Mouse (Mus musculus): ENCODE measurements around the gene Pik3ca.
"Not testable (repeated sequence)": the region's sequence is repeated elsewhere in the genome, so short reads cannot be mapped to it uniquely, and the experiment has no call there.

Gene Pik3ca

DNA sequence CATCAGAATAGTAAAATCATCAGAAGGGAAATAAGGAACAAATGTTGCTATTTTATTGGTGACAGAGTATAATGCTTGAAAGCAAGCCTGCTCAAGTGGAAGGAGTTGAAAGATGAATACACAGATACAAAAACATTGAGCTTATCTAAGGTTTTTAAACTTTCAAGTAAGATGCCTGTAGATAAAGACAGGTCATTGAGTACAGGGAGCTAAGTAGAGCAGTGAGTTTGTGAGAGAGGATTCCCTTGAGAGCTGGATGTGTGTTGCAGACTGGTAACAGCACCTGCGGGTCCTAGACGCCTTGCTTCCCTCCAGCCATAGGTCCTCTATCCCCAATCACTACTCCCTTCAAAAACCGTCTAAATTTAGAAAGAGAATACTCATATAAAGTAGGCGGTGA lies 1.2 kb downstream of the Pik3ca start:
- in situ Hi-C loops (cut with MboI; ENCODE audit: low pct_unique_long_range_greater_than_20kb in 1 of 2, low sequenced_read_pairs in 2 of 2, unreplicated experiment in 1 of 2): no loop called here

DNA sequence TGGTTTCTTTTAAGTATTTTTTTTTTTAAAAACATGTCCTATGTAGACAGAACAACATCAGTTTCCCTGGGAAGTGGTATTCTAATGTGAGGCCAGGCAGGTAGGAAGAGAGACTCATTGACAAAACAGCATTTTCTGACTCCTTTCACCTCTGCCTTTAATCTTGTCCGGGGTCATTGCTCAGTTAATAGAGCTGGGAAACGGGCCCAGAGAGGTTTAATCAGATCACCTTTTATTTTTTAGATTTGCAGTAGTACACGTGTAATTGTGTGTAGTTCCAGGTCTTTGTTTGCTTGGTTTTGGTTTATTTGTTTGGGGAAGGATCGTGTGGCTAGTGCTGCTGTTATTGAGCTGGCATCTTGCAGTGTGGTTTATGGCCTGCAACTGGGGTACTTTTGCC lies 1.9 kb downstream of the Pik3ca start:
- in situ Hi-C loops (cut with MboI; ENCODE audit: low pct_unique_long_range_greater_than_20kb in 1 of 2, low sequenced_read_pairs in 2 of 2, unreplicated experiment in 1 of 2): no loop called here

DNA sequence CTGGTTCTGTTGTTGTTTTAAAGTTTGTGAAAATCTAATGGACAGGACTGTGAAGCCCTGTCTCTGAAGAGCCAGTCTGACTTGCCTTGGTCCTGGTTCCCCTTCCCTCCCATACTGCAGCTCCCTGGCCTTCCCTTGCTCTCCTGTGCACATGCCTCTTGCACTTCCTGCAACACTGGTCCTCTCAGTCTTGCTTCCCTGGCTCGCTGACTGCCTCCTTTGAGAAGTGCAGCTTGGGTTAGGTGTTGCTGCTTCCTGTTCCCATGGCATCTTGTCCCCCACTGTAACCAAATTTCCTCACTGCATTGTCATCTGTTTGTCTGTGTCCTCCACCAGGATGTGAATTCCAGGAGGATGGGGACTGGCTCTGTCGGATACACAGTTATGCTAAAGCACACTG lies 2.5 kb downstream of the Pik3ca start:
- in situ Hi-C loops (cut with MboI; ENCODE audit: low pct_unique_long_range_greater_than_20kb in 1 of 2, low sequenced_read_pairs in 2 of 2, unreplicated experiment in 1 of 2): no loop called here

DNA sequence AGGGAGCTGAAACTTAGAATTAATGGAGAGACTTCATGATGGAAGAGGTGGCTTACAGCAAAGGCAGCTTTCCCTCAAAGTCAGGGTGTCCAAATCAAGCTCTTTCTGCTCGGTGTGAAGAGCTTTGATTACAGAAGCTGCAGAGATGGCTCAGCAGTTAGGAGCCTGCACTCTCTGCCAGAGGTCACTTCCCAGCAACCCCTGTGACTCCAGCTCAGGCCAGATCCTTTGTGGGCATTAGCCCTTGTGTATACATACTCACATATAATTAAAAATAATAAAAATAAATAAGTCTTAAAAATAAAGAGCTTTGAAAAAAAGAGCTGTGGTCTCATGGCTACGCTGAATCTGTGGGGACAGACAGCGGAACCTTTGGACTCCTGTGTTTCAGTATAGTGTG lies 4.1 kb downstream of the Pik3ca start:
- in situ Hi-C loops (cut with MboI; ENCODE audit: low pct_unique_long_range_greater_than_20kb in 1 of 2, low sequenced_read_pairs in 2 of 2, unreplicated experiment in 1 of 2): no loop called here

DNA sequence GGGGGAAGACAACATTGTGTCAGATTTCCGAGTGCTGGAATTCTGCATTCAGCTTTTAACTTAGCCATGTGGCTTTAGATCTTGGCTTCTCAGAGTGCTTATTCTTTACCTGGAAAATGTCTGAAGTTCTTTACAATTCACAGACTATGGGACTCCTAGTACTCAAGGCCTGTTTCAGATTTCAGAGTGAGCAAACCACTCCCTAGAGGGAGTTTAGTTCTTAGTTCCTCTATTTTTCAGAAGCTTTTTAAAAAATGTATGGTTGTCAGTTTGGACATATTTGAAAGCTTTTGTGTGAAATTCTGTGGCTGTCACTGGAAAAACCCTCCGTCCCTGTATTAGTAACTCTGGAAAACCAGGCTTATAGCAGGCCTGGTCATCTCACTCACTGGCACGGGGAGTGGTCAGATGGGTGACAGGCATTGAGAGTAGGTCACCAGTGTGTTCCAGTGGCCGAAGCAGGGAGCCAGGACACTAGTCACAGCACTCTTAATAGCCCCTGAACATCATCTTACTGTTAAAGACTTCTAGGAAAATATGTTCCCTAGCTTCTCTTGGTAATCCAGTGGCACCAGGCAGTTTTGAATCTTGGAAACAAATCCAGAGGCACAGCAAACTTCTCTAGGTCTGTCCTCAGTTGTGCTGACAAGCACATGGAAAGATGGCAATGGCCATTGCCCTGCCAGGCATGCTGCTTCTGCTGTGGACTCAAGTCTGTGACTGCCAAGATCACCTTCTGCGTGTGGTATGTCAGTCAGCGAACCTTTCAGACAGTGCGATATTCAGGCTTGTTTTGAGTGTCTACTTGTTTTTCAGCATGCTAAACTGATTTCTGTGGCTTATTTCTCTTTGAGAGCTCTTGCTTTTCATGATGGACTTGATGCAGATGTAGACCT lies 5.8 kb downstream of the Pik3ca start:
- in situ Hi-C loops (cut with MboI; ENCODE audit: low pct_unique_long_range_greater_than_20kb in 1 of 2, low sequenced_read_pairs in 2 of 2, unreplicated experiment in 1 of 2): no loop called here

DNA sequence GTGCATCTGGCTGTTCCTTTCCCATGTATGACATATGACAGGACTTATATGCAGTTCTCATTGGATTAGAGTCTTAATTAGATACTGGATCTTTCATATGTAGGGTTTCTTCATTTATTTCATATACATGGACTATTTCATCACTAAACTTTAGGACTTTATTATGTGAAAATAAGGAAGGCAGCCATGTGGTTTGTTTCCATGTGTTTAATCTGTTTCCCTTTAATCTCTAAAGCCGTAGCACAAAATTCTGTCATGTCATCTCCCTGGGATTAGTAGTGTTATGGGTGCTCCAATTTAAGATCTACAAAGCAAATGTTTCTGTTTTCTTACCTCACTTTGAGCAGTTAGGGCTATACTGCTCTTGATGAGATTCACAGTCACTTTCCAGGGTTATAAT lies 8.2 kb downstream of the Pik3ca start:
- in situ Hi-C loops (cut with MboI; ENCODE audit: low pct_unique_long_range_greater_than_20kb in 1 of 2, low sequenced_read_pairs in 2 of 2, unreplicated experiment in 1 of 2): no loop called here

DNA sequence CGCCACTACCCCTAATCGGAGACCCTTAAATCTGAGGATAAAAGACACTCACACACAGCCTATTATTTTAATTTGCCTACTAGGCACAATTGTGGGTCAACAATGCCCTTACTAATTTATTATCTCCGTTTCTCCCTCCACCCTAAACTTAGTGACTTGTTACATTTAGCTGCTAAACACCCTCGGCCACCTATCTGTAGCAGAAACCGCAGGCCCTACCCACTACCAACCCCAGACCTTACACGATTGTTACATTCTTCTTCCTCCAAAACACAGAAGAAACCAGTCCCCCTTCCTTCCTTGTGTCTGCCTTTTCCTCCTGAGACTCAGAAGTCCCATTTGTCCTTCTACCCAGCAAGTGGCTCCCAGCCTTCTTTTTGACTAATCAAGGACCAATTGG lies 9.3 kb downstream of the Pik3ca start:
- in situ Hi-C loops (cut with MboI; ENCODE audit: low pct_unique_long_range_greater_than_20kb in 1 of 2, low sequenced_read_pairs in 2 of 2, unreplicated experiment in 1 of 2): no loop called here

DNA sequence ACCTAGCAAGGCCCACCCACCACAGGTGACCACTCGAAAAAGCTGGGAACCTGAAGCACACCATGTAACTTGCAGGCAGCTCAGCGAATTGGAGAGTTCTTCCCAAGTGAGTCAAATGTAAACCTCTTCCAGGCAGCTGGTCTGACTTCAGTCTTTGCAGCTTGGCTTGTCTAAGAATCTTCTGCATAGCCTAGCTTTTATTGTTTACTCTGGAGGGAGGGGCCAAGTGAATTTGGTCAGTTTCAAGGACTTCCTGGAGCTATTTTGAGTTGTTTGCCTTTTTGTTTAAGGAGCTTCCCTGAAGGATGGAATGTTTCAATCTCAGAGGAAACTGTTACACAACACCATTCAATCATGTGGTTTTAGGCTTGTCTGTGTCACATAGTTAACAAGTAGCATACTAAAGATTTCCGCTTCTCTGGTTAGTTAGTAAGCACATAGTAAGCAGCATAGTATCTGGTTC lies 11.4 kb downstream of the Pik3ca start:
- in situ Hi-C loops (cut with MboI; ENCODE audit: low pct_unique_long_range_greater_than_20kb in 1 of 2, low sequenced_read_pairs in 2 of 2, unreplicated experiment in 1 of 2): no loop called here

DNA sequence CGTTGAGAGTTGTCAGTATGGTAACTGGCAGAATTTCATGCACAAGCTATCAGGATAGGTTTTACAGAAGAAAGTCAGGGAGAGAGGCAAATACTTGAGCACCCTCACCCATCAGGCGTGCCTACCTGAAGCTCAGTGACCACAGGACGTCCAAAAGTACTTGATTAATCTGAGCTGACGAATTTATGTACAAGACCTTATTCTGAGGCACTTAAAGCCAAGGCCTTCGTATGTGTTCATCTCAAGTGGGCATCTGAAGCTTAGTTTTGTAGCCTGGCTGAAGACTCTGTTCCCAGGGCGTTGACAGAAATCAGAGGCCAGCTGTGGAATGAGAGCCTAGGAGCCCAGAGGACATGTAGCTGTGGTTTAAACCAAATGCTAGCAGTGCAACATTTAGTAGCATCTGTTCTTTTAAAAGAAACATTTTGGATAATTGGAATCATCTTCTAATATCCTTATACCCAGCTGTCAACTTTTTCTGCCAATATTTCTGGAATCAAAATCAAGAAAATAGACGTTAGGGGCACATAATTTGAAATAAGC lies 15.1 kb downstream of the Pik3ca start:
- in situ Hi-C loops (cut with MboI; ENCODE audit: low pct_unique_long_range_greater_than_20kb in 1 of 2, low sequenced_read_pairs in 2 of 2, unreplicated experiment in 1 of 2): no loop called here

DNA sequence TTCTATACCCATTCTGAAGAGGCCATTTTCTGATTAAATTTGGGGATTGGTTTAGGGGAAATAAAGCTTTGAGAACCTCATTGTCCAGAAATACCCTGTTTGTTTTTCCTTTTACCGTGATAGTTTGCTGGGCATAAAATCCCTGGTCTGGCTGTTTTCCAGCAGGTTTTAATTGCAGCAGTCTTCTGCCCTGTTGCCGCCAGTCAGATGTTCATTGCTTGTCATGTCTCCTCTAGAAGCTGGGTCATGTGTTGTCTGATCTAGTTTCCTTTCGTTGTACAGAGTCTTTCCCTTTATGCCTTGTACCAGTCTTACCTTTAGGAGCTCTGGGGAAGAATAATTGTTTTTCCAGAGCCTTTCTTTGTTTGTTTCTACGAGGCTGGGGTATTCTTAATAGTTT lies 16.9 kb downstream of the Pik3ca start:
- in situ Hi-C loops (cut with MboI; ENCODE audit: low pct_unique_long_range_greater_than_20kb in 1 of 2, low sequenced_read_pairs in 2 of 2, unreplicated experiment in 1 of 2): no loop called here

DNA sequence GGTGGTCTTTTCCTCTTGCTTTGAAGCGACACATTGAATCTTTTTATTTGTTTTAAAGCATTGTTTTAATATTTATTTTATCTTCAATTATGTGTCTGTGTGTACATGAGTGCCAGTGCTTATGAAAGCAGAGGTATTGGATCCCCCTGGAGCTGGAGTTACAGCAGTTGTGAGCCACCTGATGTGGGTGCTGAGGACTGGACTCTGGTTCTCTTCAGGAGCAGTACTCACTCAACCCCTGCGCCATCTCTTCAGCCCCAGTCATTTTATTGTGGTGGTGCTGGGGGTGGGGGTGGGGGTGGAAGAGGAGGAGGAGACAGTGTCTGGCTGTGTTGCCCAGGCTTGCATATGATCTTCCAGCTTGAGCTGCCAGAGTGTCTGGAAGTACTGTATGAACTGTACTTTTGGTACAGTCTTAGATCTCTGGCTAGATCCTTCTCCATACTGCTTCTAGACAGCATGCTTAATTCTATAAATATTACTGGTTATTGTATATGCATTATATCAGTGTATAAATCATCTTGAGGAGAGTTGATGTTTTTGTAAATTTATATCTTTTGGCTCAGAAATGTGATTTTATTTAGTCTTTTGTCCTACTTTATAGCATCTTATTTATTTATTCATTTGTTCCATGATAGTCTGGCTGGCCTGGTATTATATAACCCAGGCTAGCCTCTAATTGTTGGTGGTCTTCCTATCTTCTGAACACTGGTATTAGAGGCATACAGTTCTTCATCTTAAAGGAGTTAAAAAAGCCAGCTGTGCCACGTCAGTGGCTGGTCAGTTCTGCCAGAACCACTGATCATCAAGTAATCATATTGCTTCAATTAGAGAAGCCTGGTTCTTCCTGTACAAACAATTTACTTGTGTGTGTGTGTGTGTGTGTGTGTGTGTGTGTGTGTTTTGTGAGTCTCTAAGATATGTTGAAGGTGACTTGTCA lies 18.2 kb downstream of the Pik3ca start:
- in situ Hi-C loops (cut with MboI; ENCODE audit: low pct_unique_long_range_greater_than_20kb in 1 of 2, low sequenced_read_pairs in 2 of 2, unreplicated experiment in 1 of 2): no loop called here

DNA sequence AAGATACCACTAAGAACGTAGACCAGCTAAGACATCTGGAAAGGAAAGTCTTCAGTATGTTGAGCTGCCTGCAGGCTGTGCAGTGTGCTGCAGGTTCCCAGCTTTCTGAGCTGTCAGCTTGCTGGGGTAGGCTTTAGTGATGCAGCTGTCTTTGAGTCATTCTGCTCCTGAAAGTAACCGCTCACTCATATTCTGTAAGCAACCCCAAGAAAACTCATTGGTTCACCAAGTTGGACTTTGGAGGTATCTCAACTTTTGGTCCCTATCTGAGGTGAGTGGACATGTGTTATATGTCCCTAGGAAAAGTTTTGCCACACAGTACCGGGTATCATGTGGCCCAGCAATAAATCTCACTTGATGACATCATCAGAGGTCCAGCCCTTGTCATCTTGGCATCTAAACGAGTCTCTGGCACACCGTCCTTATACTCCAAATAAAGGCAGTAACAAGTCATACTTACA lies 20.3 kb downstream of the Pik3ca start:
- in situ Hi-C loops (cut with MboI; ENCODE audit: low pct_unique_long_range_greater_than_20kb in 1 of 2, low sequenced_read_pairs in 2 of 2, unreplicated experiment in 1 of 2): no loop called here

DNA sequence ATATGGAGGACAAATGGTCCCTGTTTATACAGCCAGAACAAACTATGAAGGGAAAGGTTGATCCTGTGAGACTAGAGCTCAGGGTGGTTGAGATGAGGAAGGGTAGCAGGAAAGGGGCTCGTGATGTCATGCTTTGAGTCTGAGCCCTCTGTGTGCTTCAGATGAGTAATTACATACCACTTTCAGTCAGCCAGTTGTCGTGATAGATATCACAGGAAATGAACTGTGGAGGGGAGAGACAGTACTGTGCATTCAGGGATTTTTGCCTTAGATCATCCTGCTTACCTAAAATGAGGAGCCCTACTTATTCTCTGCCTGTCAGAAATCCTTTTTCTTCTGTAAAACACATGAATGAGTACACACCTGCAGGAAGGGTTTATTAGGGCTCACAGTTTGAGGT lies 22.4 kb downstream of the Pik3ca start:
- in situ Hi-C loops (cut with MboI; ENCODE audit: low pct_unique_long_range_greater_than_20kb in 1 of 2, low sequenced_read_pairs in 2 of 2, unreplicated experiment in 1 of 2): no loop called here

DNA sequence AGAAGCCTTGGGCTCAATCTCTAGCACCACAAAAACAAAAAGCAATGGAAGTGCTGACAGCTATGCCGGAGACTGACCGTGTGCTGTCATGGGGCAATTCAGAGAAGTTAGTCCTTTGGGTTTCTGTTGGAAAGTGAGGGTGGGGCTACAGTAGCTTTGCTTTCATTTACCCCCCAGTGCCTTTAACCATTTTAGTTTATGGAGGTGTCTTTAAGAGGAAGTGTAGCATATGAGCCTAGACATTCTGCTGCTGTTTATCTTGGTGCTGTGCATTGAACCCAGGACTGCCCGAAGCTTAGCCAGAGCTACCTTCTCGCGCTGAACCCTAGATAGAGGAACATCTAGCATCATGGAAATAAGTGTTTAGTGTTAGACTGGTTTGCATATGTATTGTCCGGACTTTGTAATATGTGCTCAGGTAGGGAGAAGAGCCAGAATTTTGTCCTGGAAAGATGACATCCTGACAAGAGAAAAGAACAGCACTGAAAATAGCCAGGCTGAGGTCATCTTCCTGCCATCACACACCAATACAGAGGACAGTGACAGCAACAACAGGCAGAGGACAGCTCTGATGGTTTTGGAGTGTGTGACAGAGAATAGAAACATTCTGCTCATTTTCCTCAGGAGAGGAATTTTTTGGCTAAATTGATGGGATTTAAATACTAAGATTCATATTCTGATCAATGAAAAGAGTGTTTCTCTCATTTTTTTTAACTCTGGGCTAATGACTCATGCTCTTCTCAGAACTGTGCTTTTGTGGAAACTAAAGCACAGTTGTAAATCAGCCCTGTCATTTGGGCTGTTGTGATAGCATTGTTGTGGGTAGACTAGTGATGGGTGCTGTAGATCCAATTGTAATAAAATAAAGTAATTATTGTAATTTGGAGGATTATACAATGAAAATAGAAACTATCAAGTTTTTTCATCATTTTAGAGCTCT lies 23.9 kb downstream of the Pik3ca start:
- in situ Hi-C loops (cut with MboI; ENCODE audit: low pct_unique_long_range_greater_than_20kb in 1 of 2, low sequenced_read_pairs in 2 of 2, unreplicated experiment in 1 of 2): no loop called here

DNA sequence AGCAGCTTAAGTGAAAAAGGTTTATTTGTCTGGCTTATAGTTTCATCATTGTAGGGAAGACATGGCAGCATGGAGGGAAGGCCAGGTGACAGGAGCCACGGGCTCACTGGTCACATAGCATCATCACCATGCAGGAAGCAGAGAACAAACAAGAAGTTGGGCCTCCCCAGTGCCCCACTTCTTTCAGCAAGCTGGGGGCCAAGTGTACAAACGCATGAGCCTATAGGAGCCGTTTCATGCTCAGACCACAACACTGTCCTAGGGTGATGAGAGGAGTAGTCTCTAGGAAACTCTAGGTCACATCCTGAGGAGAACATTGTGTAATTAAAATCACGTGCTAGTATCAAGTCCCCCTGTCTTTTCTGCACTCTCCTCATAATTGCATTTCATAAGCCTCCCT lies 30.2 kb downstream of the Pik3ca start:
- in situ Hi-C loops (cut with MboI; ENCODE audit: low pct_unique_long_range_greater_than_20kb in 1 of 2, low sequenced_read_pairs in 2 of 2, unreplicated experiment in 1 of 2): no loop called here

DNA sequence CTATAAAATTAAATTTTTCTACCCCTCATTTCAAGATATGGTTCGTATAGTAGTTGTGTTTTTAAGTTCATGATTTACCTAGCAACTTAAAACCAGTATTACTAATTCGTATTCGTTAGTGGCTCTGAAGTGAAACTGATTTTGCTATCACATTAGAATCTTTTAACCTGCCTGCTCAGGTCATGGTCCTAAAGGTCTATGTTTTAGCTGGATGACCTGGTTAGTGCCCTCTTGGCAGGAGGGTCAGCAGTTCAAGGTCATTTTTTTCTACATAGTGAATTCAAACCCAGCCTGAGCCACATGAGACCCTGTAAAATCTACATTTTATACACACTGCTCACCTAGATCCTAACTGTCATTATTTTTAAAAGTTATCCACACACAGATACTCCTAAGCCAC lies 30.9 kb downstream of the Pik3ca start:
- in situ Hi-C loops (cut with MboI; ENCODE audit: low pct_unique_long_range_greater_than_20kb in 1 of 2, low sequenced_read_pairs in 2 of 2, unreplicated experiment in 1 of 2): no loop called here

DNA sequence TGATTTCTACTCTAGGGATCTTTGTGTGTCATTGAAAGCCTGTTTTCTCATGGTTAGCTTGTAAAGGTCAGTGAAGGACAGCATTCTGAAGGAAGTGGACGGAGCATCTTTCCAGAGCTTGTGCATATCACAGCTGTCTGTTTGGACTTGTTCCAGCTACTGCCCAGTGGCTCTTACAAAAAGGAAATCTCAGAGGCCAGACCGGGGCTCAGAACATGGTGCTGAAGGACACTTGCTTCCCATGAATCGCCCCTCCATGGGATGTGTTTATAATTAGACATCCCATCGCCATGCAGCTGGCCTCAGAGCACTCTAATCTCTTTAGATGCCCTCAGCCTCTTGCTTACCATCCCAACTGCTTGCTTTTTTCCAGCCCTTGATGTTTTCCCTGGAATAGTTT lies 31.4 kb downstream of the Pik3ca start:
- in situ Hi-C loops (cut with MboI; ENCODE audit: low pct_unique_long_range_greater_than_20kb in 1 of 2, low sequenced_read_pairs in 2 of 2, unreplicated experiment in 1 of 2): no loop called here

DNA sequence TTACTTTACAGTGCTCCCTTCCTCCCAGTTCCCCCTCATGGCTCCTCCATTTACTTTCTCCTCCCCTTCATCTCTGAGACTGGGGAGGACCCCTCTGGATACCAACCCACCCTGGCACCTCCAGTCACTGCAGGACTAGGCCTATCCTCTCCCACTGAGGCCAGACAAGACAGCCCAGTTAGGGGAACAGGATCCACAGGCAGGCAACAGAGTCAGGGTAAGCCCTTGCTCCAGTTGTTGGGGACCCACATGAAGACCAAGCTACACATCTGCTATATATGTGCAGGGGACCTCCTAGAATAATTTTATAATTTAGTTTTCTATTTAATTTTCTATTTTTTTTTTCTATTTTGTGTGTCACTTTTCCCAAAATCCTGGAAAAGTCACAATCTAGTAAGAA lies 31.9 kb downstream of the Pik3ca start:
- in situ Hi-C loops (cut with MboI; ENCODE audit: low pct_unique_long_range_greater_than_20kb in 1 of 2, low sequenced_read_pairs in 2 of 2, unreplicated experiment in 1 of 2): not testable (repeated sequence)

All from mouse embryonic stem cell (cell line).